Mouse (Mus musculus): ENCODE measurements around the gene Lbh. TPM values are rescaled to one million over a fixed set of nuclear protein-coding genes. Genes with fewer than 3 reads are reported as not detected.

The Lbh gene
- polyA plus RNA-seq, 1 experiment, result 216 TPM

DNA sequence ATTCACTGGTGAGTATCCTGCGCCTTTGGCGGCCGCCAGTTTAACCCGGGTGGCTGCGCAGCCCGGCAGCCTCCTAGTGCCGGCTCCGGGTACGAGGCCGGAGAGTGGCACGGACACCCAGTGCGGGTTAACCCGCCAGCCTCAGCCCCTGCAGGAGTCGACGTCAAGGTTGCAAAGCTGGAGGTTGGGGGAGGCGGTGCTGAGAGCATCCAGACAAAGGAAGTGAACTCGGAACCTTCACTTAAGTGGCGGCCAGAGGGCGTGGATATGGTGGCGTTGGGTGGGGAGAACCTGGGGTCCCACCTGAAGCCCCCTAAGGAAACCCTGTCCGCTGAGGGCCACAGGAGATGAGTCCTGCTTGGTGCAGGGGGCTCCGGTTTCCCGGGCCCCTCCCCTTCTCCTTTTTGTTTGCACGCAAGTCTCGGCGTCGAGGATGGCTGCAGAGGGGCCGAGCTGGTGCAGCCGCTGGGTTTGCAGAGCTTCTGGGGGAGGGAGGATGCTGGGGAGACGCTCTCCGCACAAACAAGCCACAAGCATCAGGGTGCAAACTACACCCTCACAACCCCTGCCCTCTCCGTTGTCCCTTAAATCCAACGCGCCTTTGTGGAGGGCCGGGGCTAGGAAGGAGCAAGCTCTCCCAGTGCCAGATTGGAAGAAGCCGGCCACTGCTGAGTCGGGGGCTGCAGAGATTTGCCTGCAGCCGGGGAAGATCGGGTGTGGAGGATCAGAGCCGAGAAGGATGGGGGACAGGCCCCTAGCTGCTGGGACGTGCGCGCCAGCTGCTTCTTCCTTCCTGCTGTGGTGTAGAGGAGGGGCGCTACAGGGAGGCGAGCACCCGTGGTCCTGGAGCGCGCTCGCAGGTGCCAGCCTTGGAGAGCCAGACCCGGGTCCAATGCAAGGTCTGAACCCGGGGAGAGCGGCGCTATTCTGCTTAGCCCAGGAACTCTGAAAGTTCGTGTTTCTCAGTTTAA is 751 bp downstream of the Lbh start:
- DNase-seq, result peak; percentile 85
- TF ChIP-seq CTCF (IDR thresholded peaks at IDR 0.05; ENCODE audit: borderline replicate concordance, control insufficient read depth, extremely low read depth, insufficient read depth, low read length, poor library complexity) (peak; percentile 43; the same call in 1 of the 2 replicates), POLR2A (IDR thresholded peaks at IDR 0.05; ENCODE audit: control insufficient read depth, extremely low read depth, insufficient read depth, low read length, poor library complexity) (peak; percentile 62)
- no peaks in the 10 kb centered on the region for H3K27me3 ChIP-seq (ENCODE audit: control insufficient read depth, insufficient read depth, low read length)
- WGBS, result under 1% methylated on average over 54 of the region's 54 CpGs
- H3K27ac ChIP-seq (ENCODE audit: control insufficient read depth, insufficient read depth, low read length), result peak overlapping the region; percentile 97
- H3K4me1 ChIP-seq (replicated peaks; ENCODE audit: control insufficient read depth, insufficient read depth, low read length), result peaks cover 40% of the 10 kb centered on the region
- peaks cover 29% of the 10 kb centered on the region for H3K36me3 ChIP-seq (ENCODE audit: control insufficient read depth, insufficient read depth, low read length)
- peak overlapping the region; percentile 97 for H3K4me3 ChIP-seq (ENCODE audit: control insufficient read depth, insufficient read depth, low read length)

DNA sequence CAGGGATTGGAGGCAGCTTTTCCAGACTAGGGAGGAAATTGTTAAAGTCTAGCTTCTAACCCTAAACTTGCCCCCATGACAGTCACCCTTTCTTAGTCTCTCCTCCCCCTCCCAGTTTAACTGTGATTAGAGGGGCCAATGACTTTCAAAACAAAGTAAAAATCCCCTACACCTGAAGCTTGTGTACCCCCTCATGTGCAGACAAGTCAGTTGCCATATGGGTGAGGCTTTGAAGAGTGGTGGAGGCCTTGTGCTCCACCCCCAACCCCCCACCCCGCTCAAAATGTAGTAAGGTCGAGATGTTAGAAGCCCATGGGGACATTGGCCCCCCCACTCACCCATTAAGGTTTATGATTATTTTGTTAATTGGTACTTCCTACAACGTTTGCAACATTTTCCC is 1.5 kb downstream of the Lbh start:
- Histone ChIP-seq H3K27ac (ENCODE audit: control insufficient read depth, insufficient read depth, low read length) (peak overlapping the region; percentile 97), H3K4me1 (replicated peaks; ENCODE audit: control insufficient read depth, insufficient read depth, low read length) (peaks cover 46% of the 10 kb centered on the region), H3K36me3 (ENCODE audit: control insufficient read depth, insufficient read depth, low read length) (peaks cover 36% of the 10 kb centered on the region), H3K27me3 (ENCODE audit: control insufficient read depth, insufficient read depth, low read length) (no peaks in the 10 kb centered on the region), H3K4me3 (ENCODE audit: control insufficient read depth, insufficient read depth, low read length) (peak overlapping the region; percentile 97)
- DNase-seq, result no peak
- WGBS, result 18% methylated on average over 3 of the region's 3 CpGs
- TF ChIP-seq POLR2A (IDR thresholded peaks at IDR 0.05; ENCODE audit: control insufficient read depth, extremely low read depth, insufficient read depth, low read length, poor library complexity), result no peak
- TF ChIP-seq CTCF (IDR thresholded peaks at IDR 0.05; ENCODE audit: borderline replicate concordance, control insufficient read depth, extremely low read depth, insufficient read depth, low read length, poor library complexity), result no peak

GRCm38 (mm10) chr17:72920430-72920829 is 2.3 kb downstream of the Lbh start:
- no peak for TF ChIP-seq POLR2A (IDR thresholded peaks at IDR 0.05; ENCODE audit: control insufficient read depth, extremely low read depth, insufficient read depth, low read length, poor library complexity)
- no peak for TF ChIP-seq CTCF (IDR thresholded peaks at IDR 0.05; ENCODE audit: borderline replicate concordance, control insufficient read depth, extremely low read depth, insufficient read depth, low read length, poor library complexity)
- DNase-seq, result no peak
- Histone ChIP-seq H3K27me3 (ENCODE audit: control insufficient read depth, insufficient read depth, low read length) (no peaks in the 10 kb centered on the region), H3K4me3 (ENCODE audit: control insufficient read depth, insufficient read depth, low read length) (no peak overlapping the region), H3K4me1 (replicated peaks; ENCODE audit: control insufficient read depth, insufficient read depth, low read length) (peaks cover 52% of the 10 kb centered on the region), H3K36me3 (ENCODE audit: control insufficient read depth, insufficient read depth, low read length) (peaks cover 44% of the 10 kb centered on the region), H3K27ac (ENCODE audit: control insufficient read depth, insufficient read depth, low read length) (no peak overlapping the region)
- WGBS, result 71% methylated on average over 2 of the region's 2 CpGs

GRCm38 (mm10) chr17:72920971-72921370 is 2.9 kb downstream of the Lbh start:
- H3K36me3 ChIP-seq (ENCODE audit: control insufficient read depth, insufficient read depth, low read length), result peaks cover 49% of the 10 kb centered on the region
- no peak for DNase-seq
- H3K4me1 ChIP-seq (replicated peaks; ENCODE audit: control insufficient read depth, insufficient read depth, low read length), result peaks cover 58% of the 10 kb centered on the region
- no peaks in the 10 kb centered on the region for H3K27me3 ChIP-seq (ENCODE audit: control insufficient read depth, insufficient read depth, low read length)
- TF ChIP-seq CTCF (IDR thresholded peaks at IDR 0.05; ENCODE audit: borderline replicate concordance, control insufficient read depth, extremely low read depth, insufficient read depth, low read length, poor library complexity), result no peak
- TF ChIP-seq POLR2A (IDR thresholded peaks at IDR 0.05; ENCODE audit: control insufficient read depth, extremely low read depth, insufficient read depth, low read length, poor library complexity), result no peak
- H3K4me3 ChIP-seq (ENCODE audit: control insufficient read depth, insufficient read depth, low read length), result no peak overlapping the region
- WGBS, result 82% methylated on average over 9 of the region's 9 CpGs
- H3K27ac ChIP-seq (ENCODE audit: control insufficient read depth, insufficient read depth, low read length), result no peak overlapping the region

DNA sequence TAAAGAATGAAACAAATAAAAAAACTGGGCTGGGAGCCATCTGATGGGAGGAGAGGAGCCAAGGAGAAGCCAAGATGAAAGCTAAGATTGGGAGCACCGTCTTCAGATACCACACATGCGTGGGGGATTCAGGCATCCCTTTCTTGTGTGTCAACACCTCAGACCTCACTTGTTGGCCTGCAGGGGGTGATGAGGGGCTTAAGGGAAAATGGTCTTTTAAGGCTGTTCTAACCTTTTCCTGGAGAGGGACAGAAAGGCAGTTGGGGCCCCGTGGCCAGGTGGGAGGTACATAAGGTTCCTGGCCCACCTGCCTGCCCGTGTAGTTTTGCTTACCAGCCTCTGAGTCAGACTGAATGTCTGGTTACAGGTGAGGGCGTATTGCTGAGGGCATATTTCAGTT is 4.1 kb downstream of the Lbh start:
- H3K4me3 ChIP-seq (ENCODE audit: control insufficient read depth, insufficient read depth, low read length), result no peak overlapping the region

GRCm38 (mm10) chr17:72923283-72923682 is 5.2 kb downstream of the Lbh start:
- H3K36me3 ChIP-seq (ENCODE audit: control insufficient read depth, insufficient read depth, low read length), result peaks cover 60% of the 10 kb centered on the region
- TF ChIP-seq POLR2A (IDR thresholded peaks at IDR 0.05; ENCODE audit: control insufficient read depth, extremely low read depth, insufficient read depth, low read length, poor library complexity) (no peak), CTCF (IDR thresholded peaks at IDR 0.05; ENCODE audit: borderline replicate concordance, control insufficient read depth, extremely low read depth, insufficient read depth, low read length, poor library complexity) (no peak)

More for the DNA sequence above, 4.1 kb downstream of the Lbh start:
- peak; percentile 19 for DNase-seq
- Histone ChIP-seq H3K27ac (ENCODE audit: control insufficient read depth, insufficient read depth, low read length) (no peak overlapping the region), H3K27me3 (ENCODE audit: control insufficient read depth, insufficient read depth, low read length) (no peaks in the 10 kb centered on the region), H3K4me1 (replicated peaks; ENCODE audit: control insufficient read depth, insufficient read depth, low read length) (peaks cover 67% of the 10 kb centered on the region), H3K36me3 (ENCODE audit: control insufficient read depth, insufficient read depth, low read length) (peaks cover 57% of the 10 kb centered on the region)
- WGBS, result 56% methylated on average over 5 of the region's 5 CpGs
- TF ChIP-seq CTCF (IDR thresholded peaks at IDR 0.05; ENCODE audit: borderline replicate concordance, control insufficient read depth, extremely low read depth, insufficient read depth, low read length, poor library complexity) (no peak), POLR2A (IDR thresholded peaks at IDR 0.05; ENCODE audit: control insufficient read depth, extremely low read depth, insufficient read depth, low read length, poor library complexity) (no peak)

More at GRCm38 (mm10) chr17:72923283-72923682, 5.2 kb downstream of the Lbh start:
- no peak for DNase-seq
- 89% methylated on average over 4 of the region's 4 CpGs for WGBS
- Histone ChIP-seq H3K27ac (ENCODE audit: control insufficient read depth, insufficient read depth, low read length) (no peak overlapping the region), H3K4me3 (ENCODE audit: control insufficient read depth, insufficient read depth, low read length) (no peak overlapping the region), H3K4me1 (replicated peaks; ENCODE audit: control insufficient read depth, insufficient read depth, low read length) (peaks cover 62% of the 10 kb centered on the region), H3K27me3 (ENCODE audit: control insufficient read depth, insufficient read depth, low read length) (no peaks in the 10 kb centered on the region)
